Mouse (Mus musculus): ENCODE data around the gene Osbpl2. TPM values are rescaled to one million over a fixed set of nuclear protein-coding genes. Genes with fewer than 3 reads are reported as not detected.

Osbpl2 gene
- polyA plus RNA-seq, 2 experiments: 4.4 to 7.9 TPM

DNA sequence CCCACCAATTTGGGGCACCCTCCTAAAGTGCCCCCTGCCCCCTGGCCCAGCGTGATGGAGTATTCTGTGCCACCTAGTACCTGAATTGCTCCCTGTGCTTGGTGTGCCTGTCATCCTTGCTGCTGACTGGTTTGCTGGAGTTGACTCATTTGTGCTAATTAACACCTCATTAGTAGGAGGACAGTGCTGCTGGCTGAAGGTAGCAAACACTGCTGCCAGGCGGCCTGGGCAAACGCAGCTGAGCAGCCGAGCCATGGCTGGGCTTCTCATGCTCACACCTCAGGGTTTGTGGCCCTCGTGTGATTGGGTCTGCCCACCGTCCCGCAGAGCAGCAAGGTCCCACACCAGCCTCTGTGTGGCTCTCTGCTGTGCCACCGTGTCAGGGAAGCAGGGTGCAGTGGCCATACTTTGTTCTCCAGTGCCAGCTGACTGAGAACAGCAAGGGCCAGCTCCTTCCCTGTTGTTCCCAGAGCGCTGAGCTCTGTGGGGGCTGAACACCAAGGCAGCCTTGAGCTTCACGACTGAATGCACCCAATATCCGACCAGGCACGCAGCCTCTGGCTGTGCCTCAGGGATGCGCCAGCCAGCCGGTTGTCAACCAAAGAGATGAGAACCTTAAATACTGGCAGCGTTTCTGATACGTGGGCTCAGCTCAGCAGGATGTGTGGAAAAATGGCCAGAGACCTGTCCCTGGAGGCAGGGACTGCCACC is 33.0 kb upstream of the Osbpl2 start:
- Histone ChIP-seq H3K4me2 (ENCODE audit: low read depth) (no peak overlapping the region), H3K4me1 (replicated peaks; ENCODE audit: control insufficient read depth in 2 of 2, insufficient read depth in 2 of 2, low read length in 1 of 2) (no peaks in the 10 kb centered on the region), H3K9ac (replicated peaks) (no peak overlapping the region), H3K36me3 (replicated peaks; ENCODE audit: control insufficient read depth, insufficient read depth, low read depth) (no peaks in the 10 kb centered on the region), H3K9me3 (ENCODE audit: control insufficient read depth, low read length) (no peaks in the 10 kb centered on the region), H3K4me3 (ENCODE audit: insufficient read depth in 1 of 2, low read depth in 2 of 2, low read length in 2 of 2) (no peak overlapping the region), H3K27me3 (ENCODE audit: control insufficient read depth, insufficient read depth, low read length) (no peaks in the 10 kb centered on the region), H3K27ac (no peak overlapping the region)
- 68% methylated on average over 16 of the region's 16 CpGs for WGBS (ENCODE audit: insufficient replicate concordance)
- ATAC-seq (ENCODE audit: insufficient read depth) (no peak), DNase-seq (ENCODE audit: low read depth in 3 of 3, low spot score in 3 of 3) (no peak)
- TF ChIP-seq EP300 (IDR thresholded peaks at IDR 0.05; ENCODE audit: low read depth): no peak
- TF ChIP-seq CTCF (IDR thresholded peaks at IDR 0.05; ENCODE audit: low read depth): no peak

DNA sequence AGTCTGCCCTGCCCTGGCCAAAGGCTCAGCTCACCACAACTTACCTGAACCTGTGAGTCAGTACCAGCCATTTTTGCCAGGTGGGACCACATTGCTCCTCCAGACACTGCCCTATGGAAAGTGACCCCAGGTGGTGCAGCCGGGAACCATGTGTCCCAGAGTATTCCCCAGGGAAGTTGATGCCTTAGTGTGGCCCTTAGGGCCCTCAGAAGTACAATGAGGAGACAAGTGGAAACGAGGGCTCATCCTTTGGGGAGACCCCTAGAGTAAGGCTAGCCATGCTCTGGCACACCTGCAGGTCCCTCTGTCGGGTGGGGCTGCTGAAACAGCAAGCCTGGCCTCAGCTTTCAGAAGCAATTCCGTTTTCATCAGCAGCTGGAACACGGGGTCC is 32.5 kb upstream of the Osbpl2 start:
- H3K27ac ChIP-seq: no peak overlapping the region
- no peak for DNase-seq (ENCODE audit: low read depth in 3 of 3, low spot score in 3 of 3)
- no peak overlapping the region for H3K9ac ChIP-seq (replicated peaks)
- no peak overlapping the region for H3K4me3 ChIP-seq (ENCODE audit: insufficient read depth in 1 of 2, low read depth in 2 of 2, low read length in 2 of 2)
- no peaks in the 10 kb centered on the region for H3K36me3 ChIP-seq (replicated peaks; ENCODE audit: control insufficient read depth, insufficient read depth, low read depth)
- 63% methylated on average over 5 of the region's 5 CpGs for WGBS (ENCODE audit: insufficient replicate concordance)
- TF ChIP-seq CTCF (IDR thresholded peaks at IDR 0.05; ENCODE audit: low read depth) (no peak), EP300 (IDR thresholded peaks at IDR 0.05; ENCODE audit: low read depth) (no peak)
- no peaks in the 10 kb centered on the region for H3K27me3 ChIP-seq (ENCODE audit: control insufficient read depth, insufficient read depth, low read length)
- H3K4me1 ChIP-seq (replicated peaks; ENCODE audit: control insufficient read depth in 2 of 2, insufficient read depth in 2 of 2, low read length in 1 of 2): no peaks in the 10 kb centered on the region
- no peaks in the 10 kb centered on the region for H3K9me3 ChIP-seq (ENCODE audit: control insufficient read depth, low read length)
- no peak for ATAC-seq (ENCODE audit: insufficient read depth)
- no peak overlapping the region for H3K4me2 ChIP-seq (ENCODE audit: low read depth)

DNA sequence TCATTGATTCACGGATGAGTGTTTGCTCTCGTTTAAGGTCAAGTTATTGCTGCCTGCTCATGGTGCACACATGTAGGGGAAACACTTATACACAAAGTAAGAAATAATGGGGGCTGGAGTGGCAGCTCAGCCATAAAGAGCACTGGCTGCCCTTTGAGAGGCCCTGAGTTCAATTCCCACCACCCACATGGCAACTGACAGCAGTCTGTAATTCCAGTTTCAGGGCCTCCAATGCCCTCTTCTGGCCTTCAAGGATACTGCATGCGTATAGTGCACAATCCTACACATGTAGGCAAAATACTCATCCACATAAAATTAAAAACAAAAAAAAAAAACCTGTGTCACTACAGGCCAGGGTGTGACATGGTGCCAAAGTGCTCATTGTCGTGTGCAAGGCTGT is 31.6 kb upstream of the Osbpl2 start:
- no peak for DNase-seq (ENCODE audit: low read depth in 3 of 3, low spot score in 3 of 3)
- Histone ChIP-seq H3K4me2 (ENCODE audit: low read depth) (no peak overlapping the region), H3K9ac (replicated peaks) (no peak overlapping the region), H3K36me3 (replicated peaks; ENCODE audit: control insufficient read depth, insufficient read depth, low read depth) (no peaks in the 10 kb centered on the region), H3K9me3 (ENCODE audit: control insufficient read depth, low read length) (no peaks in the 10 kb centered on the region), H3K27me3 (ENCODE audit: control insufficient read depth, insufficient read depth, low read length) (no peaks in the 10 kb centered on the region), H3K4me1 (replicated peaks; ENCODE audit: control insufficient read depth in 2 of 2, insufficient read depth in 2 of 2, low read length in 1 of 2) (no peaks in the 10 kb centered on the region), H3K4me3 (ENCODE audit: insufficient read depth in 1 of 2, low read depth in 2 of 2, low read length in 2 of 2) (no peak overlapping the region), H3K27ac (no peak overlapping the region)
- 79% methylated on average over 4 of the region's 4 CpGs for WGBS (ENCODE audit: insufficient replicate concordance)
- TF ChIP-seq CTCF (IDR thresholded peaks at IDR 0.05; ENCODE audit: low read depth): peak; percentile 41
- no peak for TF ChIP-seq EP300 (IDR thresholded peaks at IDR 0.05; ENCODE audit: low read depth)
- no peak for ATAC-seq (ENCODE audit: insufficient read depth)

GRCm38 (mm10) chr2:180090285-180090684 is 28.8 kb upstream of the Osbpl2 start:
- WGBS (ENCODE audit: insufficient replicate concordance): 56% methylated on average over 11 of the region's 11 CpGs
- H3K27ac ChIP-seq: no peak overlapping the region

GRCm38 (mm10) chr2:180095711-180096110 is 23.4 kb upstream of the Osbpl2 start:
- peaks cover 16% of the 10 kb centered on the region for H3K27me3 ChIP-seq (ENCODE audit: control insufficient read depth, insufficient read depth, low read length)
- H3K36me3 ChIP-seq (replicated peaks; ENCODE audit: control insufficient read depth, insufficient read depth, low read depth): no peaks in the 10 kb centered on the region
- ATAC-seq (ENCODE audit: insufficient read depth): no peak
- no peak for DNase-seq (ENCODE audit: low read depth in 3 of 3, low spot score in 3 of 3)
- H3K4me3 ChIP-seq (ENCODE audit: insufficient read depth in 1 of 2, low read depth in 2 of 2, low read length in 2 of 2): no peak overlapping the region
- H3K4me1 ChIP-seq (replicated peaks; ENCODE audit: control insufficient read depth in 2 of 2, insufficient read depth in 2 of 2, low read length in 1 of 2): no peaks in the 10 kb centered on the region
- H3K9me3 ChIP-seq (ENCODE audit: control insufficient read depth, low read length): no peaks in the 10 kb centered on the region
- WGBS (ENCODE audit: insufficient replicate concordance): 29% methylated on average over 5 of the region's 5 CpGs
- H3K9ac ChIP-seq (replicated peaks): no peak overlapping the region
- TF ChIP-seq CTCF (IDR thresholded peaks at IDR 0.05; ENCODE audit: low read depth) (no peak), EP300 (IDR thresholded peaks at IDR 0.05; ENCODE audit: low read depth) (no peak)
- H3K27ac ChIP-seq: no peak overlapping the region
- H3K4me2 ChIP-seq (ENCODE audit: low read depth): no peak overlapping the region

More at GRCm38 (mm10) chr2:180090285-180090684, 28.8 kb upstream of the Osbpl2 start:
- ATAC-seq (ENCODE audit: insufficient read depth) (no peak), DNase-seq (ENCODE audit: low read depth in 3 of 3, low spot score in 3 of 3) (no peak)
- H3K4me1 ChIP-seq (replicated peaks; ENCODE audit: control insufficient read depth in 2 of 2, insufficient read depth in 2 of 2, low read length in 1 of 2): no peaks in the 10 kb centered on the region
- no peaks in the 10 kb centered on the region for H3K27me3 ChIP-seq (ENCODE audit: control insufficient read depth, insufficient read depth, low read length)
- H3K9me3 ChIP-seq (ENCODE audit: control insufficient read depth, low read length): no peaks in the 10 kb centered on the region
- TF ChIP-seq CTCF (IDR thresholded peaks at IDR 0.05; ENCODE audit: low read depth) (no peak), EP300 (IDR thresholded peaks at IDR 0.05; ENCODE audit: low read depth) (no peak)
- H3K36me3 ChIP-seq (replicated peaks; ENCODE audit: control insufficient read depth, insufficient read depth, low read depth): no peaks in the 10 kb centered on the region
- H3K9ac ChIP-seq (replicated peaks): no peak overlapping the region
- H3K4me2 ChIP-seq (ENCODE audit: low read depth): no peak overlapping the region
- no peak overlapping the region for H3K4me3 ChIP-seq (ENCODE audit: insufficient read depth in 1 of 2, low read depth in 2 of 2, low read length in 2 of 2)
